Mouse (Mus musculus): ENCODE results near the gene Rph3al.
A peak's percentile ranks its signal among the peaks of the same experiment; 100 is the strongest.

The Rph3al gene

GRCm38 (mm10) chr11:75857781-75858180 lies 80.4 kb downstream of the Rph3al start:
- no peak for DNase-seq

GRCm38 (mm10) chr11:75854327-75854726 lies 83.9 kb downstream of the Rph3al start:
- no peak for DNase-seq

GRCm38 (mm10) chr11:75853067-75853636 lies 85.1 kb downstream of the Rph3al start:
- DNase-seq = no peak

GRCm38 (mm10) chr11:75852485-75852884 lies 85.7 kb downstream of the Rph3al start:
- DNase-seq = no peak

- DNase-seq = no peak
These were observed 88.7 kb downstream of the Rph3al start for GRCm38 (mm10) chr11:75849552-75849951.

- peak; percentile 53 for DNase-seq
These were observed 91.6 kb downstream of the Rph3al start for GRCm38 (mm10) chr11:75846589-75846988.

- no peak for DNase-seq
These were observed 92.6 kb downstream of the Rph3al start for GRCm38 (mm10) chr11:75845675-75846074.

- DNase-seq = no peak
These were observed 95.2 kb downstream of the Rph3al start for GRCm38 (mm10) chr11:75842904-75843619.

GRCm38 (mm10) chr11:75841503-75841902 lies 96.7 kb downstream of the Rph3al start:
- DNase-seq = no peak

- no peak for DNase-seq
These were observed 98.4 kb downstream of the Rph3al start for GRCm38 (mm10) chr11:75839536-75840430.

DNA sequence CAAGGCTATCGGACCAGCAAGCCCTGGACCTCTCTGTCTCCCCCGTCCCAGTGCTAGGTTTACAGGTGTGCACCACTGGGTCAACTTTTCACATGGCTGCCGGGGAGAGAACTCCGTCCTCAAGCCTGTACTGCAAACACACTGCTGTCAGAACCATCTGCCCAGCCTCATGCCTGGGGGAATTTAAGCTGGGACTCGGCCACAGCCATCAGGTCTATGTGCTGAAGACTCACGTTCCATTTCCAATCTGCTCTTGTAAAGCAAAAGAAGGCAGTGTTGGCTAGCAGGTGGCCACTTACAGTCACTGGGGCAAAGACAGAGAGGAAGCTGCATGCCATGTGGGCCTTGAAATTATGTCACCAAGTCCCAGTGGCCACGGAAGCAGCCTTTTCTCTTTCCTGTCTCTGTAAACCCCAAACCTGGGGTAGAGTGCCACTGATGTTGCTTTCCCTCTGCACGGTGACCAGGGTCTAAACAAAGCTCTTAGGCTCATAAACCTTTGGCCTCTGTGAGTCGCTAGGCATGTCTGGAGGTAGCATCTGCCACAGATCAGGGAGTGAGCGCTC lies 99.3 kb downstream of the Rph3al start:
- DNase-seq = no peak

- DNase-seq = no peak
These were observed 102.0 kb downstream of the Rph3al start for GRCm38 (mm10) chr11:75836240-75836610.

- DNase-seq = no peak
These were observed 102.5 kb downstream of the Rph3al start for GRCm38 (mm10) chr11:75835587-75836239.

DNA sequence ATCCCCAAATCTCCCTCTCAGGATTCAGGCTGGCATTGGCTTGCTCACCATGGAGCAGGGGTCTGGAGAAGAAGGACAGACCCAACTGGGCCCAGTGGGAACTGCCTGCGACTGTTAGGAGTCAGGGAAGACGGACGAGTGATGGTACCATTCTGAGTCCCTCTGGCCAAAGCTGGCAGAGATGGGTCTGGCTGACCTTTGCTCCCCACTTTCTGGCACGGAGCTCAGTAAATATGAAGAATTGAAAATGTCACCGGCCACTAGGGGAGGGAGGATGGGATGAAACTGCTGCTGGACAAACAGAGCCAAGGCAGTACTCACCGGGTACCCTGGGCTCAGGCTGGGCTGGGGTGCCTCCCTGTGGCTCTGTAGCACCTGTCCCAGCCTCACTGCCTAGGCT lies 105.1 kb downstream of the Rph3al start:
- no peak for DNase-seq

GRCm38 (mm10) chr11:75830386-75830785 lies 107.8 kb downstream of the Rph3al start:
- DNase-seq = no peak

- DNase-seq = no peak
These were observed 110.8 kb downstream of the Rph3al start for GRCm38 (mm10) chr11:75827414-75827813.

- DNase-seq = no peak
These were observed 114.7 kb downstream of the Rph3al start for GRCm38 (mm10) chr11:75823506-75823905.

DNA sequence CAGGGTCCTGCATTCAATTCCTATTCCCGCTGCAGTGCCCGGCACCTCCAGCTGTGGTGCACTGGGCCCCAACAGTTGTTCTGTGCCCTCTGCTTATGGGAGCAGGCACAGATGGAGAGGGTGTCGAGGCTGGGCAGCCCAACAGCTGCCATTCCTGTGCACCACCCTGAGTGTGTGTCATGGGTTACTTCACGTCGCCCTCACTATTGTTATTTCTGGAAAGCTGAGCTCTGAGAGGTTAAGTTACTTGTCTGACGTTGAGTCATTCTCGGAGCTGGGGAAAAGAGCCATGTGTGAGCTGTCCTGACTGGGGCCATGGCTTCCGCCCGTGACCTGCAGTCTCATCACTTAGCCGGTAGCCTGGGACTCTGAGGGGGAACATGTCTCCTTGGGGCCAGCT lies 125.1 kb downstream of the Rph3al start:
- no peak for DNase-seq

DNA sequence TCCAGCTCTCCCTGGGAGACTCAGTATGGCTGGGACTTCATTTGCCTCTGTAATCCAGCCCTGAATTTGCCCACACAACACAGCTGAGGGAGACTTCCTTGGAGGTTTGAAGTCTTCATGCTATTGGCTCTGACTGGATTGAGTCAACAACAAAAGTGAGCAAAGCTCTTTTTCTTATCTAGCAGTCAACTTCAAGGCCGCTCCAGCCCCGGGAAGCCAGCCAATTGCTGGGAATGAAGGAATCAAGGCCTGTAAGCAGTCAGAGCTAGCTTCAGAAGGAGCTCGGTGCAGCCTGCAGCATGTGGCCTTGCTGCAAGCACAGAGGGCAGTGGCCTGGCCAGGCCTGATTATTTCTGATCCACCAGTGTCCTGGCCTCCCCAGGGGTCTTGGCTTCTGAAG lies 126.3 kb downstream of the Rph3al start:
- no peak for DNase-seq

- DNase-seq = no peak
These were observed 127.7 kb downstream of the Rph3al start for GRCm38 (mm10) chr11:75810526-75810925.

- DNase-seq = peak; percentile 19
These were observed 130.7 kb downstream of the Rph3al start for GRCm38 (mm10) chr11:75807486-75807885.

DNA sequence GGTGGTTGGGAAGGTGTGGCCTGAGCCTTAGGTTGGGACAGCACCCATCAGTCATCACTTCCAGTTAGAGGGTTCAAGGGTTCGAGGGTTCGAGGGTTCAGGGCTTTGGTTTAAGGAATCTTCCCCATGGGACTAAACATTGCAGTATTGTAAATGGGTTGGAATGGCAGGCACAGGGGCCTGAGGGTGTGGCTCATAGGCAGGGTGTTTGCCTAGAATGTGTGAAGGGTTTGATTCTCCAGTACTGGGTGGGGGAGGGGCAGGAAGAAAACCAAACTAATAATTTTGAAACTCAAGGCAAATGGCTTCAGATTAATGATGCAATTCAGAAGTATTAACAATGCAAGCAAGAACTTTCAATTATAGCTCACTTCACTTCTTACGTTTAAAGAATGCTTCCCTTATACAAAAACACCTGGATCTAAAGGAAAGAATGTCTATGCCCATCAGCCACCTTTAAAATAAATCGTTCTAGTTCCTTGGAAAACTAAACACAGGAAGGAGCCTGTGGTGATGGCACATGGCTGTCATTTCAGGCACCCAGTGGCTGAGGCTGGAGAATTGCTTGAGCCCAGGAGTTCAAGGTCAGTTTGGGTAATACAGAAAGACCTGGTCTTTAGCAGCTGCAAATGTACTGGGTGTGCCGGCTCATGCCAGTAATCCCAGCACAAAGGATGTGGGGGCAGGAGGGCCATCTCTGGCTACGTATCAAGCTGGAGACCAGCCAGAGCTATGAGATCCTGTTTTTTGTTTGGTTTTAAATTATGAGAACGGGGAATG lies 136.3 kb downstream of the Rph3al start:
- no peak for DNase-seq

All from embryo, embryonic 11 days (tissue).